Mouse (Mus musculus): ENCODE results near the gene Stk19.
"Not testable (repeated sequence)": the region's sequence is repeated elsewhere in the genome, so short reads cannot be mapped to it uniquely, and the experiment has no call there.

The Stk19 gene

DNA sequence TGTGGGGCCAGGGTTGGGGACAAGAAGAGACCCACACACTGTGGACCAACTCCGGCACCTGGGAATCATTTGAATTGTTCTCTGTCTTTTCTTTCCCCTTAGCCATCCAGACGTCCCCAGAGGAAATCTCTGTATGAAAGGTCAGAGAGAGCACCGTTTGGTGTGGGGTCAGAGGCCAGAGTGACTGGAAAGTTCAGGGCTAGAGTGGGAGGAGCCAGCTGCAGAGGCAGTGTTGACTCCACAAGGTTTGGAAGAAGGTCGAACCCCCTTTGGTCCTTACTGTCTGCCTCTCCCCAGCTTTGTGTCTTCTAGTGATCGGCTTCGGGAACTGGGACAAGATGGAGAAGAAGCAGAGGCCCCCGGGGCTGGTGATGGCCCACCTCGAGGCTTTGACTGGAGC, 16.8 kb upstream of the Stk19 start:
- ChIA-PET CTCF (interaction anchor here in 2 of 4 experiments (0.7 to 1.1 kb wide), 2 partner anchors 9 to 10 kb away, joined by 3 to 4 read pairs; no protein-coding TSS in a partner anchor), POLR2A (interaction anchor here in 3 of 4 experiments (0.6 to 2.8 kb wide), 6 partner anchors 10 to 96 kb away, joined by 3 to 11 read pairs (median 3); no protein-coding TSS in a partner anchor)

DNA sequence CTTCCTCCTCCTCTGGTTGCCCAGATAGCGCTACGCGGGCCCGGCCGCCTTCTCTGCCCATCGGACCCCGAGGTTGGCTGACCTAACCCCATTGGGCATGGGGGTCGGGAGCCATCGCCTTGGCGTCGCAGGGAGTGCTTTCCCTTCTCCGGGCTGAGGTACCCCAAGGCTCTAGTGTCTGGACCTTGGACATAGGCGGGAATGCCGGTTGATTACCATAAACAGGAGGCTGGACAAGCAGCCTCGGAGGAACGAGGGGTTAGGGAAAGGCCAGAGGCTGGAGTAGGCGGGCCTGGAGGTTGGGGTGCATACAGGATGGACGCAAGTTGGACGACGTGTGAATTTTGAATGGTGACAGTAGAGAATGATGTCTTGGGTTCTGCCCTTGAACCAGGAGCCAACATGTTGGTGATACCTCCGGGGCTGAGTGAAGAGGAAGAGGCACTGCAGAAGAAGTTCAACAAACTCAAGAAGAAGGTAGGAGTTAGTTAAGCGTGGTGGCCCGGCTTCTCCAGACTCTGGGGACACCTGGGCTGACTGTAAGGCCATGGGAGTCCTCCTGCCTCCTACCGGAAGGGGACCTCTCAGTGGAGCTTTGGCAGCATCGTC, 13.9 kb upstream of the Stk19 start:
- POLR2A ChIA-PET: interaction anchor here in 3 of 4 experiments (0.9 to 4.1 kb wide), 6 partner anchors 12 to 271 kb away, joined by 3 to 31 read pairs (median 6); partner anchors contain the start of genes Dxo (in 3 of the 3), Stk19 (in 3 of the 3) and Csnk2b (in 1 of the 3)
- CTCF ChIA-PET: interaction anchor here in 3 of 4 experiments (0.6 to 1.2 kb wide), 4 partner anchors 13 to 231 kb away, joined by 3 to 6 read pairs (median 4); partner anchors contain the start of genes Dxo (in 1 of the 3) and Stk19 (in 1 of the 3)

DNA sequence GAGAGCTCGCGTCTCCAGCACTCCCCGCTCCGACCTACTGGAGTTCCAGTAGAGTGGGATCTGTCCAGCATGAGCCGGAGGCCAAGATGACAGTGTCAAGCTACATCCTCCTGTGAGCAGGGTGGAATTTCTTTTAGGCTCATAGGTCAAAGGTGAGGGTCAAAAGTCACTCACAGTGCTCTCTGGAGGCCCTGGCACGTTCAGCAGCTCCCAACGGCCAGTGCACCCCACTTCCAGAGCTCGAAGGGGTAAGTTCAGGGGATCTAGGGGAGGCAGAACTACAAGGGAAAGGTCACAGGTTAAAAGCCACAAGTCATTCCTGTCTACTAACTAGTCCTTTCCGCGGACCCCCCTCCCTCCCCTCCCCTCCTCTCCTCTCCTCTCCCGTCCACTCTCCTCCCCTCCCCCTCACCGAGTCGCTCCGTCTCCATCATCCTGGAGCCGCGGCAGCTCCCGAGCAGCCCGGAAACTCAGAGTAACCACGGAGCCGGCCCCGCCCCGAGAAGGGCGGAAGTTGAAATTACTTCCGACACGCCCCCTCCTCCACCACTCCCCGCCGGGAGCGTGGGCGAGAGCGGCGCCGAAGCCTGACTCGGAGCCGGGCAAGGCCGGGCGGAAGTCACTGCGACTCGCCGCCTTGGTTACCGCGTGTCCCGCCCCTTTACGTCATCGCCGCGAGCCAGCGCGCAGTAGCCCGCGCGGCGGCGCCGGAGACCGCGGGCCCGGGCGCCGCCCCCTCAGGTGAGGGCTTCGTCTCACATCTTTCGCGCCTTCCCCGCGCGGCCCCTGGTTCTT, 13.2 kb upstream of the Stk19 start, which contains the start of the genes Skiv2l and Nelfe:
Gene Skiv2l (minus strand): TSS at position 489 of the 795 bp plus-strand sequence.
Gene Nelfe (plus strand): TSS at position 670 of the 795 bp plus-strand sequence.
- POLR2A ChIA-PET: interaction anchor here in 3 of 4 experiments (0.6 to 4.1 kb wide), 32 partner anchors 9 to 948 kb away, joined by 3 to 31 read pairs (median 4); partner anchors contain the start of genes Dxo (in 3 of the 3), Stk19 (in 3 of the 3), Agpat1 (in 2 of the 3) and Atf6b (in 1 of the 3)
- CTCF ChIA-PET: interaction anchor here in 3 of 4 experiments (0.6 to 1.4 kb wide), 5 partner anchors 12 to 231 kb away, joined by 3 to 6 read pairs (median 4); partner anchors contain the start of genes Dxo (in 1 of the 3) and Stk19 (in 1 of the 3)

DNA sequence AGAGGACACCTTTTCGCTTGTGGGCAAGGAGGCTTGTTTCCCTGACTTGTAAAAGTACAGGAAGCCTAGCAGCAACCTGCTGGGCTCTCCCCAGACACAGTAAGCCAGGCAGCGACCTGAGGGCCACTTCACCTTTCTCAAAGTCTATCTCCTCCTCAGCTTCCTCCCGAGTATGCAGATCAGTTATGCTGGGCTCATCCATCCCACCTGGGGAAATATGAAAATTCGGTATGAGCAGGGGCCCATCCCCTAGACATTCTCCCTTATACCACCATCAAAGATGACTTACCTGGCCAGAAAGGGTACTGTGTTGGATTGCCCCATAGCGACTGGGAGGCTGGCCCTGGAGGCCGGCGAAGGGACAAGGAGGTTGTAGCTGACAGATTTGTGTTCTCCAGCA, 10.9 kb upstream of the Stk19 start:
- POLR2A ChIA-PET: interaction anchor here in 3 of 4 experiments (0.6 to 4.1 kb wide), 4 partner anchors 10 to 451 kb away, joined by 4 to 31 read pairs (median 6); partner anchors contain the start of genes Dxo (in 2 of the 3) and Stk19 (in 2 of the 3)
- CTCF ChIA-PET: no interaction called here

DNA sequence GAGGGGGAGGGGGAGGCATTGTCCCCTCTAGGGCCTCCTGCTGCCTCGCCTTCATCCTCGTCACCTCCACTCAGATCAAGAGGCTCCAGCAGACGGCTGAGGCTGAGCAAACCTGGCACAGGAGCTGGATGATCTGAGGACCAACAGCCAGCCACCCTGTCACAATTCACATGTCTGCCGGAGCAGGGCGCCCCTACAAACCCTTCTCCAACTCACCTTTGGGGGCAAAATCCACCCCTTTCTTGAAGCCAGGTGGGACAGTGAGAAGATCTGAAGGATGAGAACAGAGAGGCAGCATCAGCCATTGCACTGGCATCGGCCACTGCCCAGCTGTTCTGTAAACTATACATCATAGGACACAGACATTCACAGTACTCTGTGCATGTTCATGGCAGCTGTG, 10.4 kb upstream of the Stk19 start:
- POLR2A ChIA-PET: interaction anchor here in 3 of 4 experiments (0.6 to 4.1 kb wide), 3 partner anchors 10 to 12 kb away, joined by 4 to 31 read pairs (median 8); partner anchors contain the start of genes Dxo (in 2 of the 3) and Stk19 (in 2 of the 3)
- CTCF ChIA-PET: interaction anchor here in 1 of 4 experiments (0.6 kb wide), 1 partner anchor 241 kb away, joined by 3 read pairs; no protein-coding TSS in a partner anchor

DNA sequence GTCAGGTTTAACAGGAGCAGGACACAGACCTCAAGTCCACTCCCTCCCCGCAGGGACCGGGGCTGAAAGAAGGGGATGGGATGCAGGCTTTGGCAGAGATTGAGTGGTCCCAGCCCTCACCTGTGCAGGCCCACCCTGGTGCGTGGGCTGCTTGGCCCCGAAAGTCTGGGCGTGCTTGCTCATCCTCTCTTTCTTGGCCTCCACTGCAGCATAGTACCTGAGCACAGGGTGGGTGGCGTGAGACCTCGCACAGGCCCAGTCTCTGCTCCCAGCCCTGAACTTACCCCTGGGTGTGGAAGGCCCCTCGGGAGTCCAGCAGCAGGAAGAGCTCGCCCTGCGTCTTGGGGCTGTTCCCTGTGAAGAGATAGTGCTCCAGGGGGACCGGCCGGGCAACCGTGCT, 8.1 kb upstream of the Stk19 start:
- CTCF ChIA-PET: interaction anchor here in 1 of 4 experiments (0.6 kb wide), 1 partner anchor 198 kb away, joined by 8 read pairs; the partner anchor contains the start of gene Atf6b
- POLR2A ChIA-PET: interaction anchor here in 1 of 4 experiments (1.4 to 1.6 kb wide), 2 partner anchors 12 to 105 kb away, joined by 3 to 5 read pairs; no protein-coding TSS in a partner anchor

DNA sequence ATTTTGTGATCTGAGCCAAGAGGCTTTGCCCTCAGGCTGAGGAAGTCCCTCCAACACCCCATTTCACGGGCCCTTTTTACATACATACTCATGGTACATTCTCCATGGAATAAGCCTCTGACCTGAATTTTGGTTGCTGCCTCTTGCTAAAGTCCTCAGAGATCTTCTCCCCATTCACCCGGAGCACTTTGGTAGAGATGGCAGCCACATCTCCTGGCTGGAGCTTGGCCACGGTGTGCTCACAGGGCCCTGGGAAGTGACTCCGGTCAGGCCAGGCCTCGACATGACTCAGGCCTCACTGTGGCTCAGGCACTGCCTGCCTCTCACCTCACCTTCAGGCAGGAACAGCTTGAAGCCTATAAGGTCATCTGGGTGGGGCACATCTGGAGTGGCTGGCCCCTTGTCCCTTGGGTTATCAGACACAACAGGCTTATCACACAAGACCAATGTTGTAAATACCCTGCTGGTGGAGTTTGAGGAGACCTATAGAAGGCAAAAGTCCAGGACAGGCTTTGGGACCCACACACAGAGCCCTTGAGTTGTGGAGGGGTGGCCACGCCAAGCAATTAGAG, 4.1 kb upstream of the Stk19 start:
- CTCF ChIA-PET: interaction anchor here in 2 of 4 experiments (0.9 to 1.1 kb wide), 2 partner anchors 15 to 82 kb away, joined by 3 read pairs; no protein-coding TSS in a partner anchor
- POLR2A ChIA-PET: interaction anchor here in 2 of 4 experiments (1.2 to 4.9 kb wide), 5 partner anchors 9 to 124 kb away, joined by 4 to 23 read pairs (median 5); partner anchors contain the start of genes Skiv2l (in 2 of the 2) and Nelfe (in 1 of the 2)

DNA sequence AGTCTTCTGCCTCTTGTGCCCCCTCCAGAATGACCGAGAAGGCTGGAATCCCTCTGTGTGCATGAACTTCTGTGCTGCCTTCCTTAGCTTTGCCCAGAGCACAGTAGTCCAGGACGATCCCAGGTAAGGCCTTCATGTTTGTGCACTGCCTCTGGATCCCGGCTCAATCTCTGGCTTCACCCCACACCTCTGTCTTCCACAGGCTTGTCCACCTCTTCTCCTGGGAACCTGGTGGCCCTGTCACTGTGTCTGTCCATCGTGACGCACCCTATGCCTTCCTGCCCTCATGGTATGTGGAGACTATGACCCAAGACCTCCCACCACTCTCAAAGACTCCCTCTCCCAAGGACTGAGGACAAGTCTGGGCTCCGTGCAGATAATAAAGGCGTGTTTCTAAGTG, 2.0 kb upstream of the Stk19 start:
- ChIA-PET CTCF (no interaction called here), POLR2A (interaction anchor here in 3 of 4 experiments (2.4 to 4.9 kb wide), 3 partner anchors 10 to 11 kb away, joined by 8 to 31 read pairs (median 23); partner anchors contain the start of genes Nelfe (in 3 of the 3) and Skiv2l (in 3 of the 3))

DNA sequence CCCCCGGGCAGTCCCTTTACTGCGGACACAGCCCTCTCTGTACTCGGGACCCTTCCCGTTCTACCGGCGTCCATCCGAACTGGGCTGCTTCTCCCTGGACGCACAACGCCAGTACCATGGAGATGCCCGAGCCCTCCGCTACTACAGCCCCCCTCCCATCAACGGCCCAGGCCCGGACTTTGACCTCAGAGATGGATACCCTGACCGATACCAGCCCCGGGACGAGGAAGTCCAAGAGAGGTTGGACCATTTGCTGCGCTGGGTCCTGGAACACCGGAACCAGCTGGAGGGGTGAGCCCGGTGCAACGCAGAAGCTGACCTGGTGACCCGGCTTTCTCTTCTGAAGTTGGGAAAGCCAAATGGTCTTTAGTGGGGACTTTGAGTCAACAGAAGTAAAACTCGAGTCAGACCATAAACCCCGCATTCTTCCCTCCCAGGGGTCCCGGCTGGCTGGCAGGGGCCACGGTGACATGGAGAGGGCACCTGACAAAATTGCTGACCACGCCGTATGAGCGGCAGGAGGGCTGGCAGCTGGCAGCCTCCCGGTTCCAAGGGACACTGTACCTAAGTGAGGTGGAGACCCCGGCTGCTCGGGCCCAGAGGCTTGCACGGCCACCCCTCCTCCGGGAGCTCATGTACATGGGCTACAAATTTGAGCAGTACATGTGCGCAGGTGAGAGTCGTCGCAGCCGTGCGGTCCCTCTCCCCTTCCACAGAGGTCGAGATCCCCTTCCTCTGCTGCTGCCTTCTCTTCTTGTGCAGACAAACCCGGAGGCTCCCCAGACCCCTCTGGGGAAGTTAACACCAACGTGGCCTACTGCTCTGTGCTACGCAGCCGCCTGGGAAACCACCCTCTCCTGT, 949 bp upstream of the Stk19 start:
- ChIA-PET POLR2A (interaction anchor here in 3 of 4 experiments (0.6 to 4.9 kb wide), 13 partner anchors 9 to 439 kb away, joined by 3 to 31 read pairs (median 3); partner anchors contain the start of genes Nelfe (in 3 of the 3), Skiv2l (in 3 of the 3) and Lsm2 (in 1 of the 3)), CTCF (interaction anchor here in 3 of 4 experiments (0.6 to 1.6 kb wide), 3 partner anchors 12 to 42 kb away, joined by 3 to 6 read pairs (median 3); partner anchors contain the start of genes Nelfe (in 1 of the 3) and Skiv2l (in 1 of the 3))

DNA sequence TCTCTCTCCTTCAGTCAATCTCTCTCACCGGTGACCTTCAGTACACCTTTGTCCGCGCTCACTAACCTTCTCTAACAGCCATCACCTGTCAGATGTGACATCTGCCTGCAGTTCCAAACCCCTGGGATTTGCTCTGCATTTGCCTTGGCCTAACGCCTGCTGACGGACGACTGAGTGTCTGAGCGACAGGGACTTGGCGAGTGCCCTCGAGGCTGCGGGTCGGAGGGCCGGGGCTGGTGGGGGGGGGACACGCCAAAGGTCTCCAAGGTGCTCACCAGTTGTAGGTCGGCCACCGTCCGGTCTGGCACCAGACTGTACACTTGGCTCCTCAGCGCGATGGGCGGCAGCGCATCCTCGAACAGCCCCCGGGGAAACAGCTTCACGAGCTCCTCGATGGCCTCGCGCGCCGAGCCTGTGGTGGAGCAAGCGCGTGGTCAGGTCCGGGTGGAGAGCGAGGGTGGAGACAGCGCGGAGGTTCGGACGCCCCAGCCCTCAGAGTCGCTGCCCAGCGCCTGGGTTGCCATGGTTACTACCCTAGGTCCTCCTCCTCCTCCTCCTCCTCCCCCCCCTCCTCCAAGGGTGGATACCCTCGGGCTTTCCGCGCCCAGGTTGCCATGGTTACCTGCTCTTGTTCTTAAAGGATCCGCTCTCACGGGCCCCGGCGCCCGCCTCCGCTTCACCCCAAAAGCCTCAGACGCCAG, 440 bp downstream of the Stk19 start:
- CTCF ChIA-PET: interaction anchor here in 1 of 4 experiments (0.6 kb wide), 1 partner anchor 67 kb away, joined by 16 read pairs; no protein-coding TSS in a partner anchor
- POLR2A ChIA-PET: interaction anchor here in 3 of 4 experiments (0.6 to 4.9 kb wide), 12 partner anchors 10 to 1087 kb away, joined by 3 to 31 read pairs (median 5); partner anchors contain the start of genes Nelfe (in 3 of the 3) and Skiv2l (in 3 of the 3)

DNA sequence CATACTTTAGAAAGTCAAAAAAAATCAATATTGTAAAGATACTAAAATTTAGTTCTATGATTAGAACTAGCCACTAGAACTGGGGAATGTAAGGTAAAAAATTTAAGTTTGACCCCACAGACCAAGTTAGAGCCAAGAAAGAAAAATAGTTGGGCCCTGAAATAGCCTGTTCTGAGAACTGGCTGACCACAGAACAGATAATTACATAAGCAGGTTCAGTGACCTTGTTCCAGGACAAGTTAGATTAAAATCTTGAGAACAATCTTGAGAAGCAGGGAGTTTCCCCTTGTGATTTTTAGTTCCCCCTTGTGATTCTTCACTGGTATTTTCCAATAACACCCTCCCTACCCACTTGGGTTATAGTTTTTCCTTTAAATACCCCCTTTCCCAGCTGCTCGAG, 6.0 kb downstream of the Stk19 start:
- CTCF ChIA-PET, POLR2A ChIA-PET: not testable (repeated sequence)

DNA sequence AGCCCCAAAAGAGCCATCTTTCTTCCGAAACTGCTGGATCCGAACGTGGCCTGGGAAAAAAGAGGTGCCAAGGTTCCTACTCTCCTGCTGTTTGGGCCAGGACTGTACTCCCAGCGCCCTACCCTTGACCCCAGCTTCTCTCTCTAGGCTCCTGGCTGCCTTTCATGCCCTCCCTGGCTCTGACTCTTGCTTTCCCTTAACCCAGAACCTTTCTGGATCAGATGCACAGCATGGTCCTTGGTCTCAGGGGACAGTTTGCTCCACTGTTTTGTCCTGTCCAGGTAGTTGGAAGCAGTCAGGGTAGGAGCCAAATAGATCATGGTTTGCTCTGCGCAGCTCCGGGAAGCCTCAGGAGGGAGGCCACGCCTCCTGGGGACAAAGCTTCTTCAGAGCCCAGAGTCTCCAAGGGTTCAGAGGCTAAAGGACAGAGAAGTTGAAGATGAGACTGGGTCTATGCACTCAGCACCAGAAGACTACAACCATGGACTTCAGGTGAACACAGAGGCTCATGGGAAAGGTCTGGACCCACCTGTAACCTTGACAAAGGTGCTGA, 21.9 kb downstream of the Stk19 start:
- POLR2A ChIA-PET: no interaction called here
- CTCF ChIA-PET: interaction anchor here in 1 of 4 experiments (0.6 kb wide), 1 partner anchor 86 kb away, joined by 3 read pairs; no protein-coding TSS in a partner anchor

DNA sequence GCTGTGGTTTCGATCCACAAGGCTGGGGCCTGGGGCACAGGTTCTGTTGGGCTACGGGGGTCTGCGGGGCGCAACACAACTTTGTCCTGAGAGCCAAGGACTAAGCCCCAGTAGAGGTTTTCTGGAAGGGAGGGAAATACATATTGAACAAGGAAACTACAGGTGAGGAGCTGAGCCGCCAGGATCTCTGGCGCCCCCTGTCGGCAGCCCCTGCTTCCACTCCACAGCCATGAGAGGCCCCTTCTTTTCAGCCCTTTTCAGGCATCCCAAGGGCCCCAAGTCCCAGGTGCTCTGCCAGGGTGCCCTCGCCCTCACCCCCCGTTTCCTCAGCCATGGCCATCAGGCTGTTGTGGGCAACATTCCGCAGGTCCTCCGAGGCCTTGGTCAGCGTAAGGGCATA, 23.0 kb downstream of the Stk19 start:
- ChIA-PET POLR2A (interaction anchor here in 2 of 4 experiments (0.5 to 0.8 kb wide), 3 partner anchors 43 to 253 kb away, joined by 3 read pairs; no protein-coding TSS in a partner anchor), CTCF (interaction anchor here (0.5 to 1.5 kb wide), 8 partner anchors 9 to 633 kb away, joined by 3 read pairs; partner anchors contain the start of gene Cyp21a1 (in 1 of the 4))

DNA sequence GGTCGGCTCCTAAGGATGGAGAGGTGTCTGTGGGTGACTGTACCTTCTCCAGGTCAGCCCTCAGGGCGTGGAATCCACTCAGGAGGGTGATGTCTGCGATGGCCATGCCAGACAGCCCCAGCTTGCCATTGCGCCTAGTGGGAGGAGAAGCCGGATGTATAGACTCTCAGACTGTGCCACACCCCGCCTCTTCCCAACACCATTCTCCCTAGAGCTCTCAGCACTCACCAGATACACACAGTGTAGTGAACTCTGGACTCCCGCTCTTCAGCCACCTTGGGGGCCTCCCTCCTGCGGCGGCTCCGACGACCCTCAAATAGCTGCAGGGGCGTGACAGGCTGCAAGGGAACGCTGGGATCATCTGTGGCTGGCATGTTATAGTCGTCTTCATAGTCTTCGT, 25.5 kb downstream of the Stk19 start:
- POLR2A ChIA-PET: no interaction called here
- CTCF ChIA-PET: no interaction called here

DNA sequence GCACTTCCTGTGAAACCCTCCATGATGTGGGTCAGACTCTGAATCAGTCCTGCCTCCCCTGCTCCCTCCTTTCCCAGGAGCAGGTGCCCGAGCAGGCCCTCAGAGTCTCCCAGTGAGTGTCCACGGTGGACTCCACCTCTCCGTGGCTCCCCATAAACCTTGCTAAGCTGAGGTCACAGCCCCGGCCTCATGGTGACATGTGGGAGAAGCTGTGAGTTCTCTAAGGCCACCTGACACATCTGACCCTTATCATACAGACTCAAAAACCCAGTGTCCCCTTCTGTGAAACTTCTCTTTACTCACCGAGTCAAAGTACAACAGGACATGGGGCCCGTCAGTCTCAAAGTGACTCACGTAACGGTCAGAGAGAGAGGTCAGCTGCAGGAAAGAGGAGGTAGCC, 25.9 kb downstream of the Stk19 start:
- CTCF ChIA-PET, POLR2A ChIA-PET: not testable (repeated sequence)

DNA sequence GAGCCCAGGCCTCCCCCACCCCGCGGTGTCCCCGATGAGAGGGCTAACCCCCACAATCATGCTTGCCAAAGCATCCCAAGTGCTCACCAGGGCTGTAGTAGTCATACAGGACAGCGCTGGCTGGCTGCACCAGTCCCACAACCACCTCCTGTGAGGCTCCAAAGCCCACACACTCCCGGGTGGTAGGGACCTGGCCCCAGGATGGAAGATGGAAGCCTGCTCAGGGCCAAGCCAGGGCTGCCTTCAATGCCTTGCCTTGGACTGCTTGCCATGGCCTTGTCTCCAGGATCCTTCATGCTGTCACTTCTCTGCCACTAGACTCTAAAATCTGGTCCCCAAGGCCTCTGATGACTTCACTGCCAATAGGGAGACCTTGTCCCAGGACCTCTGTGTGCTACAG, 26.3 kb downstream of the Stk19 start:
- CTCF ChIA-PET, POLR2A ChIA-PET: not testable (repeated sequence)

All from embryonic stem cell, embryonic (primary cell).